Mouse (Mus musculus) spleen, adult 2 months (tissue): ENCODE measurements around the gene Dgki. TPM values are rescaled to one million over a fixed set of nuclear protein-coding genes. Genes with fewer than 3 reads are reported as not detected.
A peak's percentile ranks its signal among the peaks of the same experiment; 100 is the strongest.

Experiments used
- DNase-seq, 2 experiments: peaks; one replicate each; pipeline versions ENCODE4 v3.0.0 to v3.0.0-alpha.2; 2012 to 2021; ENCODE audit warnings: low spot score in 2 of 2, low read depth in 1 of 2
- H3K27ac ChIP-seq: fragments of 200-500 bp; 2 replicates; pipeline ENCODE4 v1.5.1; 2012; ENCODE audit warnings: low read length, inconsistent platforms; ENCODE audit not compliant: insufficient read depth
- H3K27me3 ChIP-seq: fragments of 200-500 bp; 2 replicates; pipeline ENCODE4 v1.6.1; 2012; ENCODE audit warnings: mild to moderate bottlenecking, moderate library complexity, low read length, inconsistent platforms; ENCODE audit not compliant: control insufficient read depth, insufficient read depth
- H3K36me3 ChIP-seq: fragments of 200-500 bp; 2 replicates; pipeline ENCODE4 v1.6.1; 2012; ENCODE audit warnings: mild to moderate bottlenecking, low read length, inconsistent platforms; ENCODE audit not compliant: control insufficient read depth, insufficient read depth
- H3K4me1 ChIP-seq: fragments of 200-500 bp; 2 replicates; pipeline ENCODE4 v1.6.1; 2011; ENCODE audit warnings: inconsistent platforms; ENCODE audit not compliant: control insufficient read depth, insufficient read depth, insufficient read length
- H3K4me3 ChIP-seq: fragments of 200-500 bp; 2 replicates; pipeline ENCODE4 v1.5.1; 2011; ENCODE audit warnings: mild to moderate bottlenecking, inconsistent platforms; ENCODE audit not compliant: insufficient read depth, insufficient read length; ENCODE audit errors: extremely low read depth
- CTCF ChIP-seq: fragments of 200-500 bp; IDR thresholded peaks from 2 replicates; pipeline ENCODE4 v1.5.1; 2011; ENCODE audit warnings: mild to moderate bottlenecking, inconsistent platforms; ENCODE audit not compliant: insufficient read depth, insufficient read length, insufficient replicate concordance; ENCODE audit errors: extremely low read depth
- POLR2A ChIP-seq: fragments of 200-500 bp; IDR thresholded peaks from 2 replicates; pipeline ENCODE4 v1.6.1; 2011; ENCODE audit warnings: low read depth, low read length, inconsistent platforms
- WGBS: fragments of 180-500 bp; shearing (Covaris S2); methylation state at CpG from one replicate; pipeline ENCODE4 v1.1.7; 2018; 5-methylcytosine and 5-hydroxymethylcytosine counted together
- polyA plus RNA-seq: library from polyadenylated mRNA; depleted of rRNA; stranded (reverse); fragments of >200 nt; gene quantifications from 2 replicates; pipeline ENCODE4 v1.2.3, GENCODE M21; 2012

Gene Dgki
- polyA plus RNA-seq, 1 experiment, result 0.70 TPM

DNA sequence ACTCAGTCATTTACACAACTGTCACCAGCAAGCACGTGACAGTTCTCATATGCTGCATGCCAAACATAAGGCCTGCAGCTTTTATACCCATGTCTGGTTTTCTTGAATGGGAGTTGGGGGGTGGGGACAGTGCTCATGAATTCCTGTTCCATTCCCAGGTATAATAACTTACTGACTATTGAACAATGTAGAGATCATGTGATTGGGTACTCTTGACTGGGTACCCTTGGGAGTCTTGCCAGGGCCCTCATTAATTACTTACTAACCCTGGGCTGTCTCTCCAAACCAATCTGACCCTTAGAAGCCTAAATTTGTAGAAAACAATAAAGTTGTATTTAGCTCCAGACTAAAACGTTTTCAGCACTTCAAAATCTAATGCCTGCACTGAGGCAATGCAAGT is 246.6 kb downstream of the Dgki start:
- Histone ChIP-seq H3K4me1 (no peaks in the 10 kb centered on the region), H3K27me3 (no peaks in the 10 kb centered on the region), H3K4me3 (no peak overlapping the region), H3K27ac (no peak overlapping the region), H3K36me3 (no peaks in the 10 kb centered on the region)
- DNase-seq, result no peak
- TF ChIP-seq CTCF (no peak), POLR2A (no peak)
- WGBS, result 66% methylated on average over 2 of the region's 2 CpGs

DNA sequence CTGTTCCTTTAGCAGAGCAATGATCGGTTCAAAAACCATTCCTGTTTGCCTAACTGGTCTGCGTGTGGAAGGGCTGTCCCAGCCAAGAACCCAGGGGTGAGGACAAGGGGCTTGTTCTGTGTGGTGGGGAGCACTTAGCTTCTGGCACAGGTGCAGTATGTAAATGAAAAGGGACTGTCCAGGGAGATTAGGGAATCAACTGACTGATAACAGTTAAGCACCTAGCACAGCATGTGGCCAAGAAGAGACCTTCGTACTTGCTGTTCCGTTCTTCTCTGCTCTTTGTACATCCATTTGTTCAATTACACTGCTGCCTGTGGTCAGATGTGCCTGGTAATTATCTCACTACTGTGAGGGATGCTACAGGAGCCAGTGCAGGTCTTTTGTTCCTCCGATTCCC is 248.3 kb downstream of the Dgki start:
- TF ChIP-seq POLR2A (no peak), CTCF (no peak)
- 80% methylated on average over 5 of the region's 5 CpGs for WGBS
- H3K27me3 ChIP-seq, result no peaks in the 10 kb centered on the region
- no peak overlapping the region for H3K27ac ChIP-seq
- H3K4me1 ChIP-seq, result no peaks in the 10 kb centered on the region
- DNase-seq, result no peak
- H3K4me3 ChIP-seq, result no peak overlapping the region
- no peaks in the 10 kb centered on the region for H3K36me3 ChIP-seq

GRCm38 (mm10) chr6:37051150-37051549 is 248.8 kb downstream of the Dgki start:
- 92% methylated on average over 1 of the region's 1 CpGs for WGBS

DNA sequence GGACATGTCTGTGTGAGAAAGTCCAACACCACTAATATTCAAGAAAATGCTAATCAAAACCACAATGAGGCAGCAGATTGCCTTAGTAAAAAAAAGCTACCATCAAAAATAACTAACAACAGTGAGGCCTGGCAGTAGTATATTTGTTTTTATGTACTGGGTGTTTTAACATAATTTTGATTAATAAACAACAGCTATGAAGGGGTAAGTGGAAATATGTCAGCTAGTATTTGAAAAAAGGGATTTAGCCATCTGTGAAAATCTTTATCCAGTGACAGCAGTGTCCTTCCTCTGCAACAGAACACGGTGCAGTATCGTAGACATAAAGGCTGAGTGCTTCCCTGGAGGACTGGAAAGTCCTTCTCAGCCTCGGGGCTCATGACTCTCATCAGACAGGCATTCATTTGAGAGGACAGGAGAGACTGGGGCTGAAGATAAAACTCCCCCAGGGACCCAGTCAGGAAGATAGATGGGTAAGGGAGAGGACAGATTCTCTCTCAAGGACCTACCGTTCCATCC is 252.3 kb downstream of the Dgki start:
- Histone ChIP-seq H3K4me1 (no peaks in the 10 kb centered on the region), H3K27me3 (no peaks in the 10 kb centered on the region), H3K36me3 (no peaks in the 10 kb centered on the region), H3K4me3 (no peak overlapping the region), H3K27ac (no peak overlapping the region)
- 80% methylated on average over 4 of the region's 4 CpGs for WGBS
- DNase-seq, result no peak
- TF ChIP-seq CTCF, result no peak
- TF ChIP-seq POLR2A, result no peak

More at GRCm38 (mm10) chr6:37051150-37051549, 248.8 kb downstream of the Dgki start:
- Histone ChIP-seq H3K36me3 (no peaks in the 10 kb centered on the region), H3K4me3 (no peak overlapping the region), H3K27me3 (no peaks in the 10 kb centered on the region), H3K4me1 (no peaks in the 10 kb centered on the region), H3K27ac (no peak overlapping the region)
- TF ChIP-seq CTCF, result no peak
- no peak for TF ChIP-seq POLR2A
- DNase-seq, result no peak

- no peaks in the 10 kb centered on the region for H3K36me3 ChIP-seq
- H3K27me3 ChIP-seq, result no peaks in the 10 kb centered on the region
- WGBS, result 57% methylated on average over 4 of the region's 4 CpGs
- H3K27ac ChIP-seq, result no peak overlapping the region
- TF ChIP-seq CTCF, result peak; percentile 13; the same call in 1 of the 2 replicates
- TF ChIP-seq POLR2A, result no peak
- no peak overlapping the region for H3K4me3 ChIP-seq
- no peak for DNase-seq
- H3K4me1 ChIP-seq, result no peaks in the 10 kb centered on the region
Measured at GRCm38 (mm10) chr6:37046152-37046788, 253.7 kb downstream of the Dgki start.

DNA sequence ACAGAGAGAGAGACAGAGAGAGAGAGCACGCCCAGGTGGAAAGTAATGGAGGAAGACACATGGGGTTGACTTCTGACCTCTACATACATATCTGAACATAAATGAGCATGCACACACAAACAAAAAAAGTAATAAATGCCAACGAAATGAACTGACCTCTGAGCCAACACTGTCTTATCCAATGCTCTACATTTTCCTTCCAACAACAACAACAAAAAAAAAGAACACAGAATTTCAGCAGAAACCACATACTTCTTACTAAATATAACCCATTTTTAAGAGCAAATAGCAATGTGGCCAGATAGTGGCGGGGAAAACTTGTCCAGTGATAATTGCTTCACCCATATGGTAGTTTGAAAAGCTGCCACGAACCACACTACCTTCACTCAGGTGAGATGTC is 255.2 kb downstream of the Dgki start:
- TF ChIP-seq CTCF (no peak), POLR2A (no peak)
- DNase-seq, result no peak
- Histone ChIP-seq H3K27me3 (no peaks in the 10 kb centered on the region), H3K4me1 (no peaks in the 10 kb centered on the region), H3K27ac (no peak overlapping the region), H3K4me3 (no peak overlapping the region), H3K36me3 (no peaks in the 10 kb centered on the region)
- 78% methylated on average over 4 of the region's 4 CpGs for WGBS

GRCm38 (mm10) chr6:37038444-37038843 is 261.5 kb downstream of the Dgki start:
- H3K4me1 ChIP-seq, result no peaks in the 10 kb centered on the region
- H3K4me3 ChIP-seq, result no peak overlapping the region
- DNase-seq, result no peak
- no peak overlapping the region for H3K27ac ChIP-seq
- no peaks in the 10 kb centered on the region; the same call in 1 of the 2 replicates for H3K27me3 ChIP-seq
- TF ChIP-seq POLR2A, result no peak
- TF ChIP-seq CTCF, result no peak
- H3K36me3 ChIP-seq, result no peaks in the 10 kb centered on the region
- 86% methylated on average over 8 of the region's 8 CpGs for WGBS
